Mouse (Mus musculus) liver, embryonic 14.5 days (tissue): ENCODE measurements around the gene Padi1.

Experiments used
- CTCF ChIP-seq: IDR thresholded peaks from 2 replicates; pipeline ENCODE4 v1.5.1; 2016; ENCODE audit warnings: antibody characterized with exemption, low read depth, control low read depth
- EP300 ChIP-seq: IDR thresholded peaks from 2 replicates; pipeline ENCODE4 v1.6.1; 2016; ENCODE audit warnings: antibody characterized with exemption, low read depth

GRCm38 (mm10) chr4:140785217-140785616 lies 60.4 kb downstream of the Padi1 start:
- no peak for TF ChIP-seq CTCF
- TF ChIP-seq EP300 = no peak
